Mouse (Mus musculus) limb, embryonic 12.5 days (tissue): ENCODE measurements around the gene Nudt14. TPM values are rescaled to one million over a fixed set of nuclear protein-coding genes. Genes with fewer than 3 reads are reported as not detected.

Experiments
- ATAC-seq: fragments of 200-750 bp; cut with Nextera tagmentation; 2 replicates; pipeline ENCODE4 v1.8.0; 2017; ENCODE audit warnings: low read depth, moderate TSS enrichment; ENCODE audit not compliant: insufficient number of reproducible peaks, insufficient read depth, low FRiP score, low TSS enrichment
- H3K27ac ChIP-seq: fragments of 300-500 bp; sonication (generic); 2 replicates; pipeline ENCODE4 v1.5.1; 2016; ENCODE audit warnings: mild to moderate bottlenecking, moderate library complexity
- H3K27me3 ChIP-seq: fragments of 300-500 bp; sonication (generic); 2 replicates; pipeline ENCODE4 v1.6.1; 2016; ENCODE audit warnings: mild to moderate bottlenecking, moderate library complexity
- H3K36me3 ChIP-seq: fragments of 300-500 bp; sonication (generic); 2 replicates; pipeline ENCODE4 v1.6.1; 2016; ENCODE audit warnings: mild to moderate bottlenecking, moderate library complexity
- H3K4me1 ChIP-seq: fragments of 300-500 bp; sonication (generic); replicated peaks from 2 replicates; pipeline ENCODE4 v1.6.1; 2016
- H3K4me2 ChIP-seq: fragments of 300-500 bp; sonication (generic); 2 replicates; pipeline ENCODE4 v1.6.1; 2016; ENCODE audit warnings: mild to moderate bottlenecking, moderate library complexity
- H3K4me3 ChIP-seq: fragments of 300-500 bp; sonication (generic); replicated peaks from 2 replicates; pipeline ENCODE4 v1.5.1; 2016; ENCODE audit warnings: mild to moderate bottlenecking
- H3K9ac ChIP-seq: fragments of 300-500 bp; sonication (generic); replicated peaks from 2 replicates; pipeline ENCODE4 v1.6.1; 2016; ENCODE audit warnings: mild to moderate bottlenecking, moderate library complexity
- H3K9me3 ChIP-seq: fragments of 300-500 bp; sonication (generic); 2 replicates; pipeline ENCODE4 v1.6.1; 2016; ENCODE audit warnings: mild to moderate bottlenecking, moderate library complexity
- WGBS: fragments of 180-500 bp; shearing (Covaris S2); methylation state at CpG from one replicate; pipeline ENCODE4 v1.1.7; 2016; 5-methylcytosine and 5-hydroxymethylcytosine counted together
- polyA plus RNA-seq: library from polyadenylated mRNA; unstranded; fragments of >200 nt; fragmentation: Nextera tagmentation; extraction: Ambion mirVana; gene quantifications from 2 replicates; pipeline ENCODE4 v1.2.1, GENCODE M21; 2016

The Nudt14 gene
- polyA plus RNA-seq, 1 experiment from 2014 or later, result 95.2 TPM

DNA sequence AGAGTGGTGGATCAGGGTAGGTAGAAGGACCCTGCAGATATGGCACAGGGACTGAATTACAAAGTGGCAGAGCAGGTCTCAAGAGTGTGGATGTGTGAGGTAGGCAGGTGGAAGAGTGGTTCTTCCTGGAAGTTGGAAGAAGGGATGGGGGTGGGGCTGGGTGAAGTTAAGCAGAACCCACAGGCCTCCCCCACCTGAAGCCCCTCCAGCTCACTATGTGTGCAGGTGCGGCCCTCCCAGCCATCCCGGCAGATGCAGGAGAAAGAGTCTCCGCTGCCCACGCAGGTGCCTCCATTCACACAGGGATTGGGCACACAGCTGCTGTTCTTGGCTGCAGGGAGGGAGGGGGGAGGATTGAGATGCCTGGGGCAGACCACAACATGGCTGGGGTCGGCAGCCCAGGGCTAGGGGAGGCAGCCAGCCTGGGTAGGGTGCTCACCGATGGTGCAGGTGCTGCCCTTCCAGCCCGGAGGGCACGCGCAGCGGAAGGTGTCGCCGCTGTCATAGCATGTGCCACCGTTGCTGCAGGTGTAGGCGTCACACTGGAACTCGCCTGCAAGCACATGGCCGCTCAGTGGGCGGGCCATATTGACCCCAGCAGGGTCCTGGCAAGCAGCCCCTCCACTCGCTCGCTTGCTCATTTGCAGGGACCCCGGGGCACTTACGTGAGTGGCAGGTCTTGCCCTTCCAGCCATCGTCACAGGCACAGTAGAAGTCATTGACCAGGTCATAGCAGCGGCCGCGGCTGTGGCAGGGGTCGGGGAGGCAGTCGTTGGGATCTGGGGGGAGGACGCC is 28.8 kb downstream of the Nudt14 start:
- H3K27ac ChIP-seq, result no peak overlapping the region
- H3K4me2 ChIP-seq, result no peak overlapping the region
- 85% methylated on average over 28 of the region's 28 CpGs for WGBS
- no peak overlapping the region for H3K4me3 ChIP-seq
- ATAC-seq, result no peak
- H3K36me3 ChIP-seq, result peaks cover 4% of the 10 kb centered on the region; the same call in 1 of the 2 replicates
- no peaks in the 10 kb centered on the region; the same call in 1 of the 2 replicates for H3K9me3 ChIP-seq
- no peak overlapping the region for H3K9ac ChIP-seq
- 0 out of 2 replicates have a peak, but pooled peaks cover 7% of the 10 kb centered on the region for H3K27me3 ChIP-seq
- H3K4me1 ChIP-seq, result 0 out of 2 replicates have a peak, but pooled peaks cover 4% of the 10 kb centered on the region

DNA sequence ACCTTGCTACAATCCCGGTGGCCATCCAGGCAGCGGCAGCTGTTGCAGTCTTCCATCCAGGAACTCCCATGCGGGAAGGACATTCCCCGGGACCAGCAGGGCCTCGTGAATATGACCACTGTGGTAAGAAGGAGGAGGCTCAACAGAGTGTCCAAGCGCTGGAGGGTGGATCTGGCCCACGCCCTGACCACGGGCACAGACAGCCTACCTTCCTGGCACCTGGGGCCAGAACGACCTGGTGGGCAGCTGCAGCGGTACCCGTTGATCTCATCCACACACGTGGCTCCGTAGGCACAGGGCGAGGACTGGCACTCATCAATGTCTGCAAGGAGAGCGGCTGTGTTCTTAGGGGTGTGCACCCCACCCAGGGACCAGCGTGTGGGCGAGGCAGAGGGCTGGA is 30.2 kb downstream of the Nudt14 start:
- no peak for ATAC-seq
- Histone ChIP-seq H3K27ac (no peak overlapping the region), H3K4me2 (no peak overlapping the region), H3K27me3 (0 out of 2 replicates have a peak, but pooled peaks cover 4% of the 10 kb centered on the region), H3K4me3 (no peak overlapping the region), H3K9ac (no peak overlapping the region), H3K4me1 (no peaks in the 10 kb centered on the region), H3K36me3 (peaks cover 4% of the 10 kb centered on the region; the same call in 1 of the 2 replicates), H3K9me3 (no peaks in the 10 kb centered on the region; the same call in 1 of the 2 replicates)
- 90% methylated on average over 17 of the region's 17 CpGs for WGBS

DNA sequence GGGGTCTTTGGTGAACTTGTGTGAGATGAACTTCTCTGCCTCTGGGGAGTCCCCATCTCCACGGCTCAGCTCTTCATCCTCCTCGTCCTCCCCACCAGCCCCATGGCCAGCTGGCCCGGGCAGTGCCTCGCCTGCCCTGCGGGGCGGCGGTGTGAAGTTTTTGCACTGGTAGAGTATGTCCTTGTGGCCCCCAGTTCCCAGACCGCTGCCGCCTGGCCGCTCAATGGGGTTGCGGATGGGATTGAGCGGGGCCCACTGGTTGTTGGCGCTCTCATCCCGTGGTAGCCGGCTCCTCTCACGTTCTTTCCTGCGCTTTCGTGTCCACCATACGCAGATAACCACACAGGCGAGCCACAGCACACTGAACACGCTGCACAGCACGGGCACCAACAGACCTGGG is 32.9 kb downstream of the Nudt14 start:
- WGBS, result 93% methylated on average over 22 of the region's 22 CpGs
- Histone ChIP-seq H3K4me3 (no peak overlapping the region), H3K4me1 (no peaks in the 10 kb centered on the region), H3K4me2 (no peak overlapping the region), H3K36me3 (peaks cover 4% of the 10 kb centered on the region; the same call in 1 of the 2 replicates), H3K27ac (no peak overlapping the region), H3K9me3 (no peaks in the 10 kb centered on the region; the same call in 1 of the 2 replicates), H3K27me3 (no peaks in the 10 kb centered on the region), H3K9ac (no peak overlapping the region)
- no peak for ATAC-seq

DNA sequence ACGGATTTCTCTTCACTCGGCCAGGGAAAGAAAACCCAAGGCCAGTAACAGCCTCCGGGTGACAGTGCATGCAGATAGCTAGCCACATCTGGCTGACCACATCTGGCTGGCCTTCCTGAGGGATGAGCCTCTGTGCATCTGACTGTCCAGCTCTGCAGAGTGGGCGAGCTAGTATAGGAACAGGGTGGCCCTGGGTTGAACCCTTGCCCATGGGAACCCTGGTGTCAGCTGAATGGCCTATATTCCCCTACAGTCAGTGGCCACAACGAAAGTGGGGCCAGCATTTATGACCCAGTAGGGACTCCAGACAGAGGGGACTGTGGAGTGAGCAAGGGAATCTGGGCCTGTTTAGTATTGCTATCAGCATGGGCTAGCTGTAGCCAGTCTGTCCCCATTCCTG is 36.9 kb downstream of the Nudt14 start:
- ATAC-seq, result no peak
- Histone ChIP-seq H3K4me2 (no peak overlapping the region), H3K9me3 (no peaks in the 10 kb centered on the region; the same call in 1 of the 2 replicates), H3K27me3 (no peaks in the 10 kb centered on the region), H3K4me3 (no peak overlapping the region), H3K4me1 (no peaks in the 10 kb centered on the region), H3K36me3 (peaks cover 4% of the 10 kb centered on the region; the same call in 1 of the 2 replicates), H3K9ac (no peak overlapping the region), H3K27ac (no peak overlapping the region)
- 79% methylated on average over 5 of the region's 5 CpGs for WGBS

DNA sequence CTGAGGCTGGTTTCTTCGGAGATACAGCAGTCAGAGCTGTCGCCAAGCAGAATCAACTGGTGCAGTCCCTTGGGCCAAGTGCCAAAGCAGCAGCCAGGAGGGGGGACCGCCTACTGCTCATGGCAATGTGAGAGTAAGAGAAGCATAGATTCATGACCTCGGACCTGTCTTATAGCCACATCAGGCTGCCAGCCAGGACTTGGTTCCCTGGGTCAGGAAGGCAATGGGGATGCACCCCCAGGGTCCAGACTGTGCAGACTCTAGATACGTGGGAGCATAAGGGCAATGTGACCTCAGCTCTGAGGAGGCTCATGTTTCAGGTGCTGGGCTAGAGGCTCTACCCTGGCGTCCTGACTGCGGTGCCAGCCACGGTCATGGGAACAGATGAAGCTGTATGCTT is 38.0 kb downstream of the Nudt14 start:
- no peaks in the 10 kb centered on the region for H3K4me1 ChIP-seq
- H3K4me3 ChIP-seq, result no peak overlapping the region
- H3K9me3 ChIP-seq, result no peaks in the 10 kb centered on the region; the same call in 1 of the 2 replicates
- H3K9ac ChIP-seq, result no peak overlapping the region
- ATAC-seq, result no peak
- WGBS, result 65% methylated on average over 8 of the region's 8 CpGs
- no peaks in the 10 kb centered on the region for H3K27me3 ChIP-seq
- no peak overlapping the region for H3K27ac ChIP-seq
- H3K4me2 ChIP-seq, result no peak overlapping the region
- peaks cover 3% of the 10 kb centered on the region; the same call in 1 of the 2 replicates for H3K36me3 ChIP-seq

DNA sequence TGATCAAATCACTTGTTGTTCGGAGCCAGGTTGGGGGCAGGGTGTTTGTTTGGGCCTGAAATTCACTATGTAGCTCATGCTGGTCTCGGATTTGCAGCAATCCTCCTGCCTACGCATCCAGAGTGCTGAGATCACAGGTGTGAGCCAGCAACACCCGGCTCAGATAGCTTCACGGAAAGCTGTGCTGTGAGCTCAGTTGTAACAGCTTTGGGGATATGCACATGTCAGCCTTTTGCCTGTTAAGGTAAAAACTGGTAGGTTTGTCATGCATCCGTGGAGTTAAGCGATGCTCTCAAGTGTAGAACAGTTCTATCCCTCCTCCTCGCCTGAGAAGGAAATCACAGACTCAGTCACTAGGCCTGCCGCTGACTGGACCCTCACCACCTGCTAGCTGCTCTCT is 41.3 kb downstream of the Nudt14 start:
- H3K9me3 ChIP-seq, result no peaks in the 10 kb centered on the region
- peaks cover 5% of the 10 kb centered on the region; the same call in 1 of the 2 replicates for H3K4me1 ChIP-seq
- H3K36me3 ChIP-seq, result no peaks in the 10 kb centered on the region
- no peak overlapping the region for H3K4me2 ChIP-seq
- no peak overlapping the region for H3K9ac ChIP-seq
- H3K27me3 ChIP-seq, result peaks cover 9% of the 10 kb centered on the region; the same call in 1 of the 2 replicates
- H3K27ac ChIP-seq, result no peak overlapping the region
- no peak for ATAC-seq
- WGBS, result 79% methylated on average over 9 of the region's 9 CpGs
- no peak overlapping the region for H3K4me3 ChIP-seq

DNA sequence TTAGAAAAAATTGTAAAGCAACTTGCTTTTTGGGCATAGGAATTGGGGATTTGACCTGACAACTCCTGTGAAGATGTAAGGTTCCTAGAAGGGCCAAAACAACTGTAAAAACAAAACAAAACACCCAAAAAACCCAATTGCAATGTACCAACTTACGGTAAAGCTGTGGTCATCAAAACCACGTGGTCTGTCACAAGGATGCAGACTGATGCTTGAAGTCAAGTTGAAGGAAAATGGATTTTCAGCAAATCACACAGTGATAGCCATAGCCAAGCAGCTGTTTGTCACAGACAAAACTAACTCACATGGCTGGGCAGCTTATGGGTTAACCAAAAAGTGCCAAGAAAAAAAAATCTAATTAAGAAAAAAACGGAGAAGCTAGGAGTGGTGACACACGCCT is 43.0 kb downstream of the Nudt14 start:
- ATAC-seq, result no peak
- Histone ChIP-seq H3K27ac (no peak overlapping the region), H3K9ac (no peak overlapping the region), H3K4me2 (no peak overlapping the region), H3K27me3 (peaks cover 9% of the 10 kb centered on the region; the same call in 1 of the 2 replicates), H3K9me3 (no peaks in the 10 kb centered on the region), H3K4me1 (peaks cover 9% of the 10 kb centered on the region; the same call in 1 of the 2 replicates), H3K36me3 (no peaks in the 10 kb centered on the region), H3K4me3 (no peak overlapping the region)
- 51% methylated on average over 4 of the region's 4 CpGs for WGBS

DNA sequence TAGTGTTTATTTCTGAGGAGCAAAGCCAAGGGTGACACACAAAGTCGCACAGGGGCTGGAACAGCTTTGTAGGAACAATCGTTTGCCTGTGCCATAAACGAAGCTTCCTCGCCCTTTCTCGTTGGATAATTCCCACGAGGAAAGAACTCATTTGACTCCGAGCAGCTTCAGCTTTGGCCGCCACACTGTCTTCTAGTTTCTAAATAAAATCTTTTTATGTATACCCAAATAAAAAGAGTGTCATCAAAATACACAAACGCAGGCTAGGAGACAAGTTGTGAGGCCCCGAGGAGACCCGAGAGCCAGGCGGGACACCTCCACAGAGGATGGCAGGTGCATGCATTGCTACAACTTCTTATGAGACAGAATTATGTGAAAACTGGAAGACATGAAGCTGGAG is 43.6 kb downstream of the Nudt14 start:
- no peaks in the 10 kb centered on the region for H3K9me3 ChIP-seq
- 65% methylated on average over 12 of the region's 12 CpGs for WGBS
- H3K4me2 ChIP-seq, result no peak overlapping the region
- ATAC-seq, result no peak
- no peaks in the 10 kb centered on the region for H3K36me3 ChIP-seq
- H3K27ac ChIP-seq, result no peak overlapping the region
- no peak overlapping the region for H3K4me3 ChIP-seq
- H3K9ac ChIP-seq, result no peak overlapping the region
- peaks cover 9% of the 10 kb centered on the region; the same call in 1 of the 2 replicates for H3K4me1 ChIP-seq
- peaks cover 9% of the 10 kb centered on the region; the same call in 1 of the 2 replicates for H3K27me3 ChIP-seq

DNA sequence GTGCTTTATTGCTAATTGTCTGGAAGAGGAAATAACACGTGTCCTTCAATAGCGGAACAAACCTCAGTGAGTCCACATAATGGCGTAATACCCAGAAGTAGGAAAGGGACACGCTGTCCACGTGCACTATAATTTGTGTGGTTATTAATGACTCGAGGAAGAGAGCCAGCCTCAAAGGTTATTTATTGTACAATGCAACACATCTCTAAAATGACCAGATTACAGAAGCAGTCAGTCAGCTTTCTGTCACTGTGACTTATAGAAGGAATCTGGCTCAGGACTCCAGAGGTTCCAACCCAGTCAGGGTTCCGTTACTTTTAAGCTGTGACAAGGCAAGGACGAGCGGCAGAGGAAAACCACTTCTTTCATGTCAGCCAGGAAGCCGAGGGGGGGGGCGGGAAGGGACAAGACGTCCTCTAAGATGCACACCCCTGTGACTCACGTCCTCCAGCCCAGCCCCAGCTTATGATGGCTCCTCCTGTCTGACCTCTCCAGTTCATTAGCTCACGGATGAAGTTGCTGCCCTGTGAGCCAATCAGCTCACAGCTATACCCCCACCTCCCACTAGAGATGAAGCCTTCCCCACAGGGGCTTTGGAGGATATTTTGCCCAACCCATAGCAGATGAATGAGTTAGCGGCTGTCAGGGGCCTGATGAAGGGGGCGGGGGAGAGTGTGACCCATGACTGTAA is 44.3 kb downstream of the Nudt14 start:
- peak; percentile 59; the same call in 1 of the 2 replicates for ATAC-seq
- Histone ChIP-seq H3K4me2 (peak overlapping the region; percentile 11; the same call in 1 of the 2 replicates), H3K9me3 (no peaks in the 10 kb centered on the region), H3K9ac (no peak overlapping the region), H3K4me1 (peaks cover 9% of the 10 kb centered on the region; the same call in 1 of the 2 replicates), H3K4me3 (no peak overlapping the region), H3K27me3 (peaks cover 9% of the 10 kb centered on the region; the same call in 1 of the 2 replicates), H3K27ac (no peak overlapping the region), H3K36me3 (no peaks in the 10 kb centered on the region)
- WGBS, result 41% methylated on average over 16 of the region's 16 CpGs

DNA sequence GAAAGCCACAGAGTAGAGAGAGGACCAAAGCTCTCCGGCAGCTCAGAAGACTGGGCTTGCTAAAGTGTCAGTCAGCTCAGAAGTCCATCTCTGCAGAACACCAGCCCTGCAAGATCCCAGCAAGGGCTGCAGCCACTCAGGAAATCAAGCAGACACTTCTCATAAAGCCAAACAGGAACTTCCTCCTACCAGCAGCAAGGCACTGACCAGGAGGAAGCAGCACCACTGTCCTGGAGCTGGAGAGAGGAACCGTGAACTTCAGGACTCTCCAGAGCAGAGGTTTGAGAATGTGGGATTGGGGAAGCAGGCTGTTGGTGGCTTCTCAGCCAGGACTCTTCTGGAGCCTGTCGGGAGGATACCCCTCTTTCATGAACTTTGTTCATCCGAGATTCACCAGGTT is 47.0 kb downstream of the Nudt14 start:
- Histone ChIP-seq H3K9ac (no peak overlapping the region), H3K27me3 (peaks cover 9% of the 10 kb centered on the region; the same call in 1 of the 2 replicates), H3K4me2 (no peak overlapping the region), H3K4me1 (peaks cover 9% of the 10 kb centered on the region; the same call in 1 of the 2 replicates), H3K9me3 (no peaks in the 10 kb centered on the region), H3K27ac (no peak overlapping the region), H3K36me3 (no peaks in the 10 kb centered on the region), H3K4me3 (no peak overlapping the region)
- 64% methylated on average over 4 of the region's 4 CpGs for WGBS
- no peak for ATAC-seq

DNA sequence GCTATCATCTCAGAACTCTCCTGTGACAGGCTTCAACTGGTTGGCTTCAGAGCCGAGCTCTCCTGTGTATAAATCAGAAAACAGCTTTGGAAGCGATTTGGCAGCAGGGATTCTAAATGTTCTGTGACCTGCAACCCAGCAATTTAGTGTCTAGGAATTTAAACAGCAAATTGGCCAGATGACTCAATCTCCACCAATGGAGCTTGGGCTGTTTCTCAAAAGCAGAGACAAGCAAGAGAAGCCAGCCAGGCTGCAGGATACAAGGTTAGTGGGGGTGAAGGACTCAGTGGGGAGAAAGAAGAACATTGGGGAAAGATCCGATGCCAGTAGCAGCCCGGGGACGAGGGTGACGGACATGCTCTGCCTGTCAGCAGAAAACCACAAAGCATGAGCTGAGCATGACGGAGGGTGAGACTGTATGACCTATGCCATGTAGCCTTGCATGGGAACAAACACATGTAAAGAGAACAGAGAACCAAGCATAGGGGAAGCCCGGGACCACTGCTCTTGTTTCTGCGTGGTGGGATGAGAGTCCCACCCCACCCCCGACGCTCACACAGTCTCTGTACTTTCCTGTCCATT is 47.5 kb downstream of the Nudt14 start:
- no peak overlapping the region for H3K9ac ChIP-seq
- H3K27ac ChIP-seq, result no peak overlapping the region
- H3K27me3 ChIP-seq, result peaks cover 9% of the 10 kb centered on the region; the same call in 1 of the 2 replicates
- no peak for ATAC-seq
- peaks cover 9% of the 10 kb centered on the region; the same call in 1 of the 2 replicates for H3K4me1 ChIP-seq
- H3K9me3 ChIP-seq, result no peaks in the 10 kb centered on the region
- H3K4me3 ChIP-seq, result no peak overlapping the region
- no peak overlapping the region for H3K4me2 ChIP-seq
- H3K36me3 ChIP-seq, result no peaks in the 10 kb centered on the region
- WGBS, result 66% methylated on average over 11 of the region's 11 CpGs
